Mouse (Mus musculus): ENCODE measurements at regions not wholly inside any gene's neighbourhood (a gene's known extent, or its start where the extent isn't known, plus 50 kb on each side); places are given as distances from the start of the nearest gene placed in this dataset.

- no peak for DNase-seq (ENCODE audit: low read depth, low spot score)
These were observed 334.3 kb upstream of the Ddhd1 start for GRCm38 (mm10) chr14:45992041-45992869.

GRCm38 (mm10) chr14:45992870-45993135 lies 334.9 kb upstream of the Ddhd1 start:
- H3K36me3 ChIP-seq (ENCODE audit: control insufficient read depth, insufficient read depth, low read length, poor library complexity, severe bottlenecking): no peaks in the 10 kb centered on the region
- no peaks in the 10 kb centered on the region for H3K27me3 ChIP-seq (ENCODE audit: control insufficient read depth, insufficient read depth, low read length, poor library complexity, severe bottlenecking)
- no peak for DNase-seq (ENCODE audit: low read depth, low spot score)

More at GRCm38 (mm10) chr14:45992041-45992869, 334.3 kb upstream of the Ddhd1 start:
- no peaks in the 10 kb centered on the region for H3K36me3 ChIP-seq (ENCODE audit: control insufficient read depth, insufficient read depth, low read length, poor library complexity, severe bottlenecking)
- H3K27me3 ChIP-seq (ENCODE audit: control insufficient read depth, insufficient read depth, low read length, poor library complexity, severe bottlenecking): no peaks in the 10 kb centered on the region

- no peaks in the 10 kb centered on the region for H3K27me3 ChIP-seq (ENCODE audit: control insufficient read depth, insufficient read depth, low read length, poor library complexity, severe bottlenecking)
- no peaks in the 10 kb centered on the region for H3K36me3 ChIP-seq (ENCODE audit: control insufficient read depth, insufficient read depth, low read length, poor library complexity, severe bottlenecking)
- no peak for DNase-seq (ENCODE audit: low read depth, low spot score)
These were observed 335.7 kb upstream of the Ddhd1 start for GRCm38 (mm10) chr14:45993669-45994068.

GRCm38 (mm10) chr14:45996760-45997159 lies 338.8 kb upstream of the Ddhd1 start:
- H3K27me3 ChIP-seq (ENCODE audit: control insufficient read depth, insufficient read depth, low read length, poor library complexity, severe bottlenecking): no peaks in the 10 kb centered on the region

GRCm38 (mm10) chr14:46004078-46004477 lies 346.1 kb upstream of the Ddhd1 start:
- H3K27me3 ChIP-seq (ENCODE audit: control insufficient read depth, insufficient read depth, low read length, poor library complexity, severe bottlenecking): no peaks in the 10 kb centered on the region
- H3K36me3 ChIP-seq (ENCODE audit: control insufficient read depth, insufficient read depth, low read length, poor library complexity, severe bottlenecking): no peaks in the 10 kb centered on the region
- DNase-seq (ENCODE audit: low read depth, low spot score): no peak

More at GRCm38 (mm10) chr14:45996760-45997159, 338.8 kb upstream of the Ddhd1 start:
- no peaks in the 10 kb centered on the region for H3K36me3 ChIP-seq (ENCODE audit: control insufficient read depth, insufficient read depth, low read length, poor library complexity, severe bottlenecking)
- DNase-seq (ENCODE audit: low read depth, low spot score): no peak

- no peak for DNase-seq (ENCODE audit: low read depth, low spot score)
These were observed 347.4 kb upstream of the Ddhd1 start for GRCm38 (mm10) chr14:46005307-46005706.

GRCm38 (mm10) chr14:46013232-46013631 lies 355.3 kb upstream of the Ddhd1 start:
- H3K27me3 ChIP-seq (ENCODE audit: control insufficient read depth, insufficient read depth, low read length, poor library complexity, severe bottlenecking): no peaks in the 10 kb centered on the region
- DNase-seq (ENCODE audit: low read depth, low spot score): no peak

More at GRCm38 (mm10) chr14:46005307-46005706, 347.4 kb upstream of the Ddhd1 start:
- H3K36me3 ChIP-seq (ENCODE audit: control insufficient read depth, insufficient read depth, low read length, poor library complexity, severe bottlenecking): no peaks in the 10 kb centered on the region
- H3K27me3 ChIP-seq (ENCODE audit: control insufficient read depth, insufficient read depth, low read length, poor library complexity, severe bottlenecking): no peaks in the 10 kb centered on the region

GRCm38 (mm10) chr14:46014090-46014489 lies 356.1 kb upstream of the Ddhd1 start:
- DNase-seq (ENCODE audit: low read depth, low spot score): no peak
- no peaks in the 10 kb centered on the region for H3K36me3 ChIP-seq (ENCODE audit: control insufficient read depth, insufficient read depth, low read length, poor library complexity, severe bottlenecking)
- no peaks in the 10 kb centered on the region for H3K27me3 ChIP-seq (ENCODE audit: control insufficient read depth, insufficient read depth, low read length, poor library complexity, severe bottlenecking)

More at GRCm38 (mm10) chr14:46013232-46013631, 355.3 kb upstream of the Ddhd1 start:
- H3K36me3 ChIP-seq (ENCODE audit: control insufficient read depth, insufficient read depth, low read length, poor library complexity, severe bottlenecking): no peaks in the 10 kb centered on the region

- no peaks in the 10 kb centered on the region for H3K27me3 ChIP-seq (ENCODE audit: control insufficient read depth, insufficient read depth, low read length, poor library complexity, severe bottlenecking)
- no peaks in the 10 kb centered on the region for H3K36me3 ChIP-seq (ENCODE audit: control insufficient read depth, insufficient read depth, low read length, poor library complexity, severe bottlenecking)
- DNase-seq (ENCODE audit: low read depth, low spot score): no peak
These were observed 357.9 kb upstream of the Ddhd1 start for GRCm38 (mm10) chr14:46015682-46016400.

- Histone ChIP-seq H3K27me3 (ENCODE audit: control insufficient read depth, insufficient read depth, low read length, poor library complexity, severe bottlenecking) (no peaks in the 10 kb centered on the region), H3K36me3 (ENCODE audit: control insufficient read depth, insufficient read depth, low read length, poor library complexity, severe bottlenecking) (no peaks in the 10 kb centered on the region)
- DNase-seq (ENCODE audit: low read depth, low spot score): no peak
These were observed 358.8 kb upstream of the Ddhd1 start for GRCm38 (mm10) chr14:46016701-46017106.

GRCm38 (mm10) chr14:46017286-46017685 lies 359.3 kb upstream of the Ddhd1 start:
- Histone ChIP-seq H3K36me3 (ENCODE audit: control insufficient read depth, insufficient read depth, low read length, poor library complexity, severe bottlenecking) (no peaks in the 10 kb centered on the region), H3K27me3 (ENCODE audit: control insufficient read depth, insufficient read depth, low read length, poor library complexity, severe bottlenecking) (no peaks in the 10 kb centered on the region)
- no peak for DNase-seq (ENCODE audit: low read depth, low spot score)

GRCm38 (mm10) chr14:46017976-46018375 lies 360.0 kb upstream of the Ddhd1 start:
- H3K36me3 ChIP-seq (ENCODE audit: control insufficient read depth, insufficient read depth, low read length, poor library complexity, severe bottlenecking): no peaks in the 10 kb centered on the region
- H3K27me3 ChIP-seq (ENCODE audit: control insufficient read depth, insufficient read depth, low read length, poor library complexity, severe bottlenecking): no peaks in the 10 kb centered on the region
- no peak for DNase-seq (ENCODE audit: low read depth, low spot score)

GRCm38 (mm10) chr14:46019240-46020025 lies 359.8 kb upstream of the Gm15217 start:
- Histone ChIP-seq H3K27me3 (ENCODE audit: control insufficient read depth, insufficient read depth, low read length, poor library complexity, severe bottlenecking) (no peaks in the 10 kb centered on the region), H3K36me3 (ENCODE audit: control insufficient read depth, insufficient read depth, low read length, poor library complexity, severe bottlenecking) (no peaks in the 10 kb centered on the region)
- no peak for DNase-seq (ENCODE audit: low read depth, low spot score)

GRCm38 (mm10) chr14:46034301-46034700 lies 344.9 kb upstream of the Gm15217 start:
- no peaks in the 10 kb centered on the region for H3K27me3 ChIP-seq (ENCODE audit: control insufficient read depth, insufficient read depth, low read length, poor library complexity, severe bottlenecking)
- DNase-seq (ENCODE audit: low read depth, low spot score): no peak
- no peaks in the 10 kb centered on the region for H3K36me3 ChIP-seq (ENCODE audit: control insufficient read depth, insufficient read depth, low read length, poor library complexity, severe bottlenecking)
